Mouse (Mus musculus): Measurements from ENCODE around the gene Zfp825.
"Not testable (repeated sequence)": the region's sequence is repeated elsewhere in the genome, so short reads cannot be mapped to it uniquely, and the experiment has no call there.

- not testable (repeated sequence) for TF ChIP-seq CTCF (conservative IDR thresholded peaks at IDR 0.05; ENCODE audit: low read length); NANOG (IDR thresholded peaks at IDR 0.05; ENCODE audit: borderline replicate concordance, low read length)
Measured at GRCm38 (mm10) chr13:74531251-74531650, 37.5 kb upstream of the Zfp825 start.
